Mouse (Mus musculus): ENCODE results near the gene Mmachc. TPM values are rescaled to one million over a fixed set of nuclear protein-coding genes. Genes with fewer than 3 reads are reported as not detected.

The Mmachc gene
- polyA plus RNA-seq, 1 experiment from 2014 or later, result 8.2 TPM

GRCm38 (mm10) chr4:116725444-116725843 lies 17.2 kb upstream of the Mmachc start:
- no peaks in the 10 kb centered on the region for H3K27me3 ChIP-seq (replicated peaks; ENCODE audit: control insufficient read depth, insufficient read depth, low read length)
- no peak overlapping the region for H3K4me2 ChIP-seq (ENCODE audit: low read depth, low read length)
- 82% methylated on average over 5 of the region's 5 CpGs for WGBS
- no peak for ATAC-seq (ENCODE audit: low read depth)
- H3K36me3 ChIP-seq (ENCODE audit: control insufficient read depth, insufficient read depth, low read length), result no peaks in the 10 kb centered on the region
- H3K9ac ChIP-seq (ENCODE audit: low read depth, low read length), result no peak overlapping the region
- no peak overlapping the region for H3K27ac ChIP-seq (replicated peaks; ENCODE audit: low read depth, low read length)
- H3K4me3 ChIP-seq (ENCODE audit: low read depth, low read length), result no peak overlapping the region
- no peaks in the 10 kb centered on the region for H3K9me3 ChIP-seq (ENCODE audit: control insufficient read depth, low read length)
- peaks cover 3% of the 10 kb centered on the region; the same call in 1 of the 2 replicates for H3K4me1 ChIP-seq (ENCODE audit: control insufficient read depth, insufficient read depth, low read length)
- no peak for DNase-seq (ENCODE audit: low spot score)

DNA sequence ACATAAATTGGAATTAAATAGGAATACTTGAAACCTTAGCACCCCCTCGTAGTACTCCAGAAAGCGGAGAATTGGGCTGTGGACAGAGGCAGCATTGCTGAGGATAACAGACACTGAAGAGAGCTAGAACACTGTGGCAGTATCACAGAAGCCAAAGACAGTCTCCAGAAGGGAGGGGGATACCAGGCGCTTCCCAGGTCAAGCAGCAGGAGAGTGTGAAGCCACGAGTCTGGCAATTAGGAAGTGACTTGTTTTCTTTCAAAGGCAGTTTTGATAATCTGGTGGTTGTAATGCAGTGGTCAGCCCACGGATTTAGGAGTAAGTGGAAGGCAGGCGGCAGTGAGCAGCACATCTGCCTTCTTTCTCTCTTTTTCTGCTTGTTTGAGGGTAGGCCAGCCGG lies 14.0 kb upstream of the Mmachc start:
- no peak for ATAC-seq (ENCODE audit: low read depth)
- Histone ChIP-seq H3K4me1 (ENCODE audit: control insufficient read depth, insufficient read depth, low read length) (peaks cover 3% of the 10 kb centered on the region; the same call in 1 of the 2 replicates), H3K4me2 (ENCODE audit: low read depth, low read length) (peak overlapping the region; percentile 91), H3K27me3 (replicated peaks; ENCODE audit: control insufficient read depth, insufficient read depth, low read length) (no peaks in the 10 kb centered on the region), H3K4me3 (ENCODE audit: low read depth, low read length) (peak overlapping the region; percentile 85), H3K36me3 (ENCODE audit: control insufficient read depth, insufficient read depth, low read length) (no peaks in the 10 kb centered on the region), H3K27ac (replicated peaks; ENCODE audit: low read depth, low read length) (no peak overlapping the region), H3K9me3 (ENCODE audit: control insufficient read depth, low read length) (no peaks in the 10 kb centered on the region), H3K9ac (ENCODE audit: low read depth, low read length) (0 out of 2 replicates have a peak overlapping the region, but pooled peaks have one; percentile 3)
- WGBS, result 44% methylated on average over 7 of the region's 7 CpGs
- no peak for DNase-seq (ENCODE audit: low spot score)

- no peaks in the 10 kb centered on the region for H3K36me3 ChIP-seq (ENCODE audit: control insufficient read depth, insufficient read depth, low read length)
- ATAC-seq (ENCODE audit: low read depth) (no peak; the same call in 1 of the 2 replicates), DNase-seq (ENCODE audit: low spot score) (no peak)
- no peaks in the 10 kb centered on the region for H3K9me3 ChIP-seq (ENCODE audit: control insufficient read depth, low read length)
- peak overlapping the region; percentile 69 for H3K27ac ChIP-seq (replicated peaks; ENCODE audit: low read depth, low read length)
- peaks cover 3% of the 10 kb centered on the region; the same call in 1 of the 2 replicates for H3K4me1 ChIP-seq (ENCODE audit: control insufficient read depth, insufficient read depth, low read length)
- under 1% methylated on average over 17 of the region's 29 CpGs for WGBS
- H3K4me2 ChIP-seq (ENCODE audit: low read depth, low read length), result peak overlapping the region; percentile 91
- peak overlapping the region; percentile 85 for H3K4me3 ChIP-seq (ENCODE audit: low read depth, low read length)
- H3K9ac ChIP-seq (ENCODE audit: low read depth, low read length), result peak overlapping the region; percentile 82
- no peaks in the 10 kb centered on the region for H3K27me3 ChIP-seq (replicated peaks; ENCODE audit: control insufficient read depth, insufficient read depth, low read length)
Observed at GRCm38 (mm10) chr4:116721098-116721628, 13.0 kb upstream of the Mmachc start.

DNA sequence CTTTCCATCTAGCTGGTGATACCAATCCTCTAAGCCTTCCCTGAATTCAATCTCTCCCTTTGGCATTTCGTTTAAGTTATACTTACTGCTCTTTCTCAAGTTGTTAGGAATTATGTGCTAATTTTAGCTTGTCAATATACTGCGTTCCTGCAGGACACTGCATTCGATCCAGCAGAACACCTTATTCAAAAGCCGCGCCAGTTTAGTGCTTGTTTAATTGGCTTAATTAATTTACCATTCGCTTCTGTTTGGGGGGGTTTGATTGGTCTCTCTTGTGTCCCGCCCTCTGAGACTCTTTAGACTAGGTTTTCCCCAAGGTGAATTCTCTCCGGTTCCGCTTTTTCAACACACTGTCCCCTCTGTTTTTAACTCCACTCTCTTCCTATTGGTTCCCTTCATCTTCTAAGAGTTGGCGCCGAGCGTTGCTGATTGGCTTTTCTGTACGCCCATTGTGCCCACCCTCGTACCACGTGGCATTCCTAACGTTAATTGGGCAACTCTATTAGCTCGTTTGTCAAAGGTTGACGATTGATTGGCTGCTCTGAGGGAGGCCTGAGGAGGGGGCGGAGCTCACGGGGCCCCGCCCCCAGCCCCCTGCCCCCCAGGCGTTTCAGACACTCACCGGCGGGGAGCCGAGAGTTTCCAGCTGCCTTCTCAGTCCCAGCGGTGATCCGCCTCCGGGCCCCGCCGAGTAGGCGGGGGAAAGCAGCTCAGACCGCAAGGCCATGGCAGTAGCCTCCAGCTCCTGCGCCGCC lies 12.3 kb upstream of the Mmachc start, which contains the start of gene Tesk2:
Gene Tesk2, plus strand, starts transcription at position 606 of the 755 bp plus-strand sequence.
- peak; percentile 100 for DNase-seq (ENCODE audit: low spot score)
- peak; percentile 95 for ATAC-seq (ENCODE audit: low read depth)
- Histone ChIP-seq H3K27ac (replicated peaks; ENCODE audit: low read depth, low read length) (peak within 1 kb of the TSS; percentile 69), H3K4me2 (ENCODE audit: low read depth, low read length) (peak within 1 kb of the TSS; percentile 91), H3K27me3 (replicated peaks; ENCODE audit: control insufficient read depth, insufficient read depth, low read length) (no peaks in the 10 kb centered on the region), H3K9me3 (ENCODE audit: control insufficient read depth, low read length) (no peaks in the 10 kb centered on the region), H3K9ac (ENCODE audit: low read depth, low read length) (peak within 1 kb of the TSS; percentile 82), H3K4me3 (ENCODE audit: low read depth, low read length) (peak within 1 kb of the TSS; percentile 85), H3K36me3 (ENCODE audit: control insufficient read depth, insufficient read depth, low read length) (no peaks in the 10 kb centered on the region), H3K4me1 (ENCODE audit: control insufficient read depth, insufficient read depth, low read length) (peaks cover 3% of the 10 kb centered on the region; the same call in 1 of the 2 replicates)
- WGBS, result under 1% methylated on average over 21 of the region's 34 CpGs

DNA sequence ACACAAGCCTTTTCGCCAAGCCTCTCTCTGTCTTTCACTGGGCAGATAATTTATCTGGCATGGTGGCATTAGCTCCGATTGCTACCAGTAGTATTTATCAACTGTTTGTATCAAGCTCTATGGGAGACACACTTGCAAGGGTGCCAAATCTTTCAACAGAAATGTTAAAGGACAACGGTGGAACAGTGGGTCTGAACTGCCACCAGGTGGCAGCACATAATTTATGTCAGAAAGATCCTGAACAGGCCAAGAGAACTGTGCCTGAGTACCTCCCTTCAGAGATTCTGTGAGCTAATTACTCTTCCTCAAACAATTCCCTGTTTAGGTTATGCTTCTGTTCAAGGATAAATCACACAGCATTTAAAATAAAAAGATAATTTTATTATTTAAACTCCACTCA lies 11.2 kb upstream of the Mmachc start:
- Histone ChIP-seq H3K4me3 (ENCODE audit: low read depth, low read length) (no peak overlapping the region), H3K9me3 (ENCODE audit: control insufficient read depth, low read length) (no peaks in the 10 kb centered on the region), H3K4me1 (ENCODE audit: control insufficient read depth, insufficient read depth, low read length) (peaks cover 3% of the 10 kb centered on the region; the same call in 1 of the 2 replicates), H3K4me2 (ENCODE audit: low read depth, low read length) (no peak overlapping the region), H3K9ac (ENCODE audit: low read depth, low read length) (no peak overlapping the region), H3K36me3 (ENCODE audit: control insufficient read depth, insufficient read depth, low read length) (no peaks in the 10 kb centered on the region), H3K27ac (replicated peaks; ENCODE audit: low read depth, low read length) (no peak overlapping the region), H3K27me3 (replicated peaks; ENCODE audit: control insufficient read depth, insufficient read depth, low read length) (no peaks in the 10 kb centered on the region)
- 20% methylated on average over 3 of the region's 3 CpGs for WGBS
- DNase-seq (ENCODE audit: low spot score) (peak; percentile 93), ATAC-seq (ENCODE audit: low read depth) (no peak)

- Histone ChIP-seq H3K4me3 (ENCODE audit: low read depth, low read length) (no peak overlapping the region), H3K4me1 (ENCODE audit: control insufficient read depth, insufficient read depth, low read length) (peaks cover under 1% of the 10 kb centered on the region; the same call in 1 of the 2 replicates), H3K4me2 (ENCODE audit: low read depth, low read length) (no peak overlapping the region), H3K27me3 (replicated peaks; ENCODE audit: control insufficient read depth, insufficient read depth, low read length) (no peaks in the 10 kb centered on the region), H3K9me3 (ENCODE audit: control insufficient read depth, low read length) (no peaks in the 10 kb centered on the region), H3K36me3 (ENCODE audit: control insufficient read depth, insufficient read depth, low read length) (peaks cover 3% of the 10 kb centered on the region; the same call in 1 of the 2 replicates), H3K9ac (ENCODE audit: low read depth, low read length) (no peak overlapping the region), H3K27ac (replicated peaks; ENCODE audit: low read depth, low read length) (no peak overlapping the region)
- no peak for DNase-seq (ENCODE audit: low spot score)
- WGBS, result 56% methylated on average over 1 of the region's 1 CpGs
- no peak for ATAC-seq (ENCODE audit: low read depth)
Observed at GRCm38 (mm10) chr4:116712536-116712935, 4.3 kb upstream of the Mmachc start.

DNA sequence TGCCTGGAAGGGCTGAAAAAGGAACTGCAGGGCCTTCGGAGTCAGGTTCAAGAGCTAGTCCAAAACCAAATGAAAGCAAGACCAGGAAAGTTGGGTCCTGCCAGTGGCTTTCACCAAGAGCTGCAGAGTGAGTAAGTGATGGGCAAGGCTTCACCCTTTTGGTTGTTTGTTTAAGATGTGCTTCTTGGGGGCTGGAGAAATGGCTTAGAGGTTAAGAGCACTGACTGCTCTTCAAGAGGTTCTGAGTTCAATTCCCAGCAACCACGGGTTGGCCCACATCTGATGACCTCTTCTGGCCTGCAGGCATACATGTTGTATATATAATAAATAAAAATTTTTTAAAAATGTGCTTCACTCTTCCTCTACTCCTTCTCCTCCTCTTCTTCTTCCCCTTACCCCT lies 1.9 kb upstream of the Mmachc start:
- H3K27ac ChIP-seq (replicated peaks; ENCODE audit: low read depth, low read length), result no peak overlapping the region
- 93% methylated on average over 2 of the region's 2 CpGs for WGBS
- no peaks in the 10 kb centered on the region for H3K9me3 ChIP-seq (ENCODE audit: control insufficient read depth, low read length)
- H3K36me3 ChIP-seq (ENCODE audit: control insufficient read depth, insufficient read depth, low read length), result peaks cover 3% of the 10 kb centered on the region; the same call in 1 of the 2 replicates
- ATAC-seq (ENCODE audit: low read depth), result no peak
- peaks cover 5% of the 10 kb centered on the region; the same call in 1 of the 2 replicates for H3K4me1 ChIP-seq (ENCODE audit: control insufficient read depth, insufficient read depth, low read length)
- H3K4me2 ChIP-seq (ENCODE audit: low read depth, low read length), result no peak overlapping the region
- H3K9ac ChIP-seq (ENCODE audit: low read depth, low read length), result no peak overlapping the region
- H3K27me3 ChIP-seq (replicated peaks; ENCODE audit: control insufficient read depth, insufficient read depth, low read length), result no peaks in the 10 kb centered on the region
- no peak for DNase-seq (ENCODE audit: low spot score)
- H3K4me3 ChIP-seq (ENCODE audit: low read depth, low read length), result no peak overlapping the region

- H3K27ac ChIP-seq (replicated peaks; ENCODE audit: low read depth, low read length), result no peak overlapping the region
- DNase-seq (ENCODE audit: low spot score), result no peak
- ATAC-seq (ENCODE audit: low read depth), result no peak
- peak overlapping the region; percentile 73 for H3K4me3 ChIP-seq (ENCODE audit: low read depth, low read length)
- H3K9ac ChIP-seq (ENCODE audit: low read depth, low read length), result peak overlapping the region; percentile 67
- H3K4me1 ChIP-seq (ENCODE audit: control insufficient read depth, insufficient read depth, low read length), result peaks cover 5% of the 10 kb centered on the region; the same call in 1 of the 2 replicates
- peak overlapping the region; percentile 94 for H3K4me2 ChIP-seq (ENCODE audit: low read depth, low read length)
- peaks cover 10% of the 10 kb centered on the region; the same call in 1 of the 2 replicates for H3K36me3 ChIP-seq (ENCODE audit: control insufficient read depth, insufficient read depth, low read length)
- H3K27me3 ChIP-seq (replicated peaks; ENCODE audit: control insufficient read depth, insufficient read depth, low read length), result no peaks in the 10 kb centered on the region
- H3K9me3 ChIP-seq (ENCODE audit: control insufficient read depth, low read length), result no peaks in the 10 kb centered on the region
- 4% methylated on average over 9 of the region's 9 CpGs for WGBS
Observed at GRCm38 (mm10) chr4:116708791-116709390, 685 bp upstream of the Mmachc start.
